Mouse (Mus musculus): Measurements from ENCODE around the gene Olfr870.

DNA sequence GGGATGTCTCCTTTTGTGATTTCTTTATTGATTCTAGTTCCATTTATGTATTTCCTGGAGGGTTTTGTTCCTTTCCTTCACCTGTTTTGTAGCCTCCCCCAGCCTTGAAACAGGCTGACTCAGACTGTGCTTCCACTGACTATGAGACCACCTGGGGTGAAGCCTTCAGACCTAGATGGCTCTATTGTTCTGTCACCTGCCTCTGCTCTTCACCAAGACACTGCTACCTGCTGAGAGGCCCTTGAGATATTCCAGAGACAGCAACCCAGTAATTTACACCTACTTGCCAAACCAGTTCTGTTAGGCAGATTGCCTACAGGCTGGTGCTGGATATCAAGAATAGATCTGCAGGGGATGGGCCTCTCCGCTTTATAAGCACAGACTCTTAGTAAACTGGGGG is 28.3 kb upstream of the Olfr870 start:
- TF ChIP-seq CTCF (IDR thresholded peaks at IDR 0.05; ENCODE audit: low read depth) (no peak), EP300 (IDR thresholded peaks at IDR 0.05; ENCODE audit: low read depth) (no peak)
